24 mouse cellular contexts compared by ENCODE assay signal in the genomic region with DNA sequence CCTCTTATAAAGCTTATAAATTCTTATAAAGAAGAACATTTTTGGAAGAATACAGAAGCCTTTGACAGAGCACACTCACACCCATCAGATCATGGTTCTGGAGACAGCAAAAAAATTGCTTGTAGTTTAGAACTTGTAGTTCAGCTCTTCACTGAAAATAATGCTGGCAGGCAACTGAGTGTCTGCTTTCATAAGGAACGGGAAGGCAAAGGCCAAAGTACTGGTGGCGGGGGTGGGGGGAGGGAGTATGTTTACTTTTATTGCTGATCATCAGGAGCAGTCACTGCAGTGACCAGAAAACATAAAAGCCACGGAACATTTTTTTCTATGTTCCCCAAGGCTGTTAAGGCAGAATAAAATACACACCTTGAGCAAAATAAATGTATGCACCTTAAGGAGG.
"Had no signal": no experiment of that assay in that cellular context is flagged by ENCODE, and none has a peak within 500 bp of the region (broad histone marks: within the 10 kb centered on the region; RNA-seq: fewer than 3 reads in every experiment).

No protein-coding gene starts in this region.

- H3K4me1 ChIP-seq: heart, embryonic 13.5 days; heart, embryonic 15.5 days; hindbrain, embryonic 13.5 days; hindbrain, embryonic 15.5 days; limb, embryonic 13.5 days; limb, embryonic 15.5 days had no signal

- H3K9me3 ChIP-seq: heart, embryonic 13.5 days; heart, embryonic 15.5 days; hindbrain, embryonic 13.5 days; hindbrain, embryonic 15.5 days; limb, embryonic 13.5 days; limb, embryonic 15.5 days had no signal

- ATAC-seq: forebrain, postnatal 0 days; hindbrain, postnatal 0 days had no signal

- DNase-seq: forebrain, postnatal 0 days; gastrocnemius, postnatal 14 days; gastrocnemius, postnatal 36 days; heart, adult 11 months; heart, adult 2 months; heart, postnatal 14 days; heart, postnatal 36 days; kidney, adult 18-20 months; kidney, postnatal 14 days; kidney, postnatal 36 days; layer of hippocampus, adult 9-11 months; layer of hippocampus, postnatal 36 days; left cerebral cortex, postnatal 4 days; lung, adult 18-20 months had no signal

- H3K9ac ChIP-seq: forebrain, postnatal 0 days; heart, embryonic 13.5 days; heart, embryonic 15.5 days; hindbrain, embryonic 13.5 days; hindbrain, embryonic 15.5 days; limb, embryonic 13.5 days; limb, embryonic 15.5 days; liver, embryonic 14.5 days had no signal

- H3K27me3 ChIP-seq: heart, embryonic 13.5 days; heart, embryonic 15.5 days; hindbrain, embryonic 13.5 days; hindbrain, embryonic 15.5 days; limb, embryonic 13.5 days; limb, embryonic 15.5 days had no signal

- H3K27ac ChIP-seq: heart, adult 2 months; heart, embryonic 13.5 days; heart, embryonic 15.5 days; hindbrain, embryonic 13.5 days; hindbrain, embryonic 15.5 days; hindbrain, postnatal 0 days; kidney, postnatal 0 days; limb, embryonic 13.5 days; limb, embryonic 15.5 days; liver, embryonic 14.5 days had no signal

- H3K4me3 ChIP-seq: heart, adult 2 months; heart, embryonic 13.5 days; heart, embryonic 15.5 days; hindbrain, embryonic 13.5 days; hindbrain, embryonic 15.5 days; limb, embryonic 13.5 days; limb, embryonic 15.5 days had no signal

- H3K4me2 ChIP-seq: heart, embryonic 11.5 days; heart, embryonic 13.5 days; heart, embryonic 15.5 days; hindbrain, embryonic 13.5 days; hindbrain, embryonic 15.5 days; limb, embryonic 13.5 days; limb, embryonic 15.5 days had no signal

- H3K36me3 ChIP-seq: heart, embryonic 13.5 days; heart, embryonic 15.5 days; hindbrain, embryonic 13.5 days; hindbrain, embryonic 15.5 days; limb, embryonic 13.5 days; limb, embryonic 15.5 days had no signal
